In the genomic region with DNA sequence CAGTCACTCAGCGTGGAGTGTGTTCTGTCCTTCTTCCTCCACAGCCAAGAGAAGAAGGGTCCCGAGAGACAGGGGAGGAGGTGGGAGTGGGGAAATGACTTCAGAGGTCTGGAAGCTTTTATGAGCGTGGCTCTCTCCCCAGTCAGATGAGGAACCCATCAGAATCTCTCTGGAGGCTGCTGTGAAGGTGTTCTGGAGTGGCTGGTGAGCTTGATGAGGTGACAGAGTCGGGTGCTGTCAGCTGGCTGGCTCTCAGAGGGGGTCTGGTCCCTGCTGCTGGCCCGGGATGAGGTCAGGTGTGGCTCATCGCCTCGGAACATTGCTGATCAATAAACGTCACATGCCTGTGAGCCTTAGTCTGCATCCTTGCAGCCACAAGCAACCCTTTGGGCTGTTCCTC, we compare ENCODE assay signal across 17 mouse cellular contexts.
"Had no signal": no experiment of that assay in that cellular context is flagged by ENCODE, and none has a peak within 500 bp of the region (broad histone marks: within the 10 kb centered on the region; RNA-seq: fewer than 3 reads in every experiment).

No protein-coding gene starts in this region.

- H3K36me3 ChIP-seq: kidney, embryonic 15.5 days; liver, embryonic 13.5 days; lung, embryonic 15.5 days; midbrain, embryonic 15.5 days; neural tube, embryonic 12.5 days had no signal

- H3K4me3 ChIP-seq: kidney, embryonic 15.5 days; liver, embryonic 13.5 days; lung, embryonic 15.5 days; megakaryocyte, embryonic 14.5 days; midbrain, embryonic 15.5 days; neural tube, embryonic 12.5 days had no signal

- H3K9ac ChIP-seq: kidney, embryonic 15.5 days; liver, embryonic 13.5 days; liver, postnatal 0 days; lung, embryonic 15.5 days; midbrain, embryonic 15.5 days; neural tube, embryonic 12.5 days had no signal

- H3K27ac ChIP-seq: kidney, embryonic 15.5 days; liver, embryonic 13.5 days; lung, embryonic 15.5 days; macrophage; midbrain, embryonic 15.5 days; neural tube, embryonic 12.5 days had no signal

- ATAC-seq: liver, postnatal 0 days; midbrain, embryonic 15.5 days had no signal

- DNase-seq: kidney, adult 18-20 months; kidney, postnatal 14 days; liver; liver, embryonic 13.5 days; liver, postnatal 0 days; lung, postnatal 14 days; retina, postnatal 1 day; right cerebral cortex, postnatal 4 days; spleen, adult 18-20 months; thymus, postnatal 4 days had no signal

- H3K4me2 ChIP-seq: kidney, embryonic 15.5 days; liver, embryonic 13.5 days; lung, embryonic 15.5 days; midbrain, embryonic 11.5 days; midbrain, embryonic 15.5 days; neural tube, embryonic 12.5 days had no signal

- H3K4me1 ChIP-seq: liver, embryonic 13.5 days; midbrain, embryonic 15.5 days; neural tube, embryonic 12.5 days had no signal

- H3K9me3 ChIP-seq: kidney, embryonic 15.5 days; liver, embryonic 13.5 days; lung, embryonic 15.5 days; midbrain, embryonic 15.5 days; neural tube, embryonic 12.5 days had no signal

- H3K27me3 ChIP-seq: kidney, embryonic 15.5 days; liver, embryonic 13.5 days; lung, embryonic 15.5 days; midbrain, embryonic 15.5 days; neural tube, embryonic 12.5 days had no signal
